Mouse (Mus musculus) CD8-positive naive resting alpha-beta T cell, adult 57 days (primary cell): ENCODE measurements around the gene Trpt1. TPM values are rescaled to one million over a fixed set of nuclear protein-coding genes. Genes with fewer than 3 reads are reported as not detected.

Experiments used
- total RNA-seq: library from RNA; stranded (reverse); gene quantifications from one replicate; pipeline ENCODE4 v1.2.4, GENCODE M21; 2023

The Trpt1 gene
- 4.3 TPM for total RNA-seq

DNA sequence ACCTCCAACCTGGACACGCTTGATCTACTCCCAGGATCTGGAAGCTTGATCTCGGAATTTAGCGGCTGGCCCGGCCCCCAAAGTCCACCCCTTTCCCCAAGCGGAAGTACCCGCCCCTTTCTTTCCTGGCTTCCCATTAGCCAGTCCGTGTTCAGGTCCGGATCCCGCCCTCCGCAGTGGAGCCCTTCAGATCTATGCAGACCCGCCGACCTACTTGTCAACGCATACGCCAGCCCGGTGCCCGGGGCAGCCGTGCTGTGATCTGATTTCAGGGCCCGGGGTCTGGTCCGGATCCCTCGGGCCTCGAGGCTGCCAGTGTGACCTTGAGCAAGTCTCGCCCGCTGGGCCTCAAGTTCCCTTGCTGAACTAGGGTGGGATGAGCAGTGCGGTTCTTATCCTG, at the start of gene Trpt1, which contains the start of gene Nudt22:
Trpt1 (plus strand) TSS at position 126 of the 400 bp plus-strand sequence.
Nudt22 (minus strand) TSS at position 112 of the 400 bp plus-strand sequence.

DNA sequence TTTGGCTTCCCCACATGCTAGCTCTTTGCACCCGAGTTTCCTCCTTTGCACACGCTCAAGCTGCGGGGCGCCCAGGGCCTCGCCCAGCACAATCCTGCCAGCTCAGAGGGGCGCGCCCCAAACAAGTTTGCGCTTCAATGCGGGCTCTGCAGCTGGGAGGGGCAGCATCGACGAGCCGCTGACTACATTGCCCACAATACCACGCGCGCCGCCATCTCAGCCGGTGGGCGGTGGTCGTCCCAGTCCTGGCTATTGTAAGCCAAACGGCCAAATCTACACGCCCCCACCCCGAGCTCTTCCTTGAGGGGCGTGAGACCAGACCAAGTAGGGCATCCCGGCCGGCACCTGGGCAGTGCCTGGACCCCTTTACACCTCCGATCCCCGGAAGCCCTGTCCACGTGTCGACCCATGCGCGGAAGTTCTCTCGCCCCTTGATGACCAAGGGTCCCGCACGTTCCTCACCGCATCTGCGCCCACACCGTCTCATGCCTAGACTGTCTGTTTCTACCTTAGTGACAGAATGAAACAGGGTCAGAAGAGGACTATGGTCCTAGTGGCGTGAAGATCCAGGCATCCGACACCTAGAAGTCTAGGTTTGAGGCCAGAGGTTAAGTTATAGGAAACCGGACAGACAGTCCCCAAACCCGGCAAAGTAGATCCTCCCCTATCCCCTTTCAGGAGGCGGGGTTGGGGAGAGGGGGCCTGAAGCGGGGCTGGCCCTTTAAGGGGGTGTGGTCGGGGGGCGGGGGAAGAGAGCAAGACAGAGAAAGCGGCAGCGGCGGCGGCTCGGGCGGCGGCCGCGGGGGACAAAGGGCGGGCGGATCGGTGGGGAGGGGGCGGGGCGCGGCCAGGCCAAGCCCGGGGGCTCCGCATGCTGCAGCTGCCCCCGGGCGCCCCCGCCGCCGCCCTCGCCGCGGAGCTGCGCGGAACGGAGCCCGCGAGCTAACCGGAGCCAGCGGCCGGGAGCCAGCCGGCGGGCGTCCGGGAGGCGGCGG, 21.4 kb upstream of the Trpt1 start, which contains the start of gene Ppp1r14b:
Ppp1r14b (plus strand) TSS at position 758 of the 995 bp plus-strand sequence.

DNA sequence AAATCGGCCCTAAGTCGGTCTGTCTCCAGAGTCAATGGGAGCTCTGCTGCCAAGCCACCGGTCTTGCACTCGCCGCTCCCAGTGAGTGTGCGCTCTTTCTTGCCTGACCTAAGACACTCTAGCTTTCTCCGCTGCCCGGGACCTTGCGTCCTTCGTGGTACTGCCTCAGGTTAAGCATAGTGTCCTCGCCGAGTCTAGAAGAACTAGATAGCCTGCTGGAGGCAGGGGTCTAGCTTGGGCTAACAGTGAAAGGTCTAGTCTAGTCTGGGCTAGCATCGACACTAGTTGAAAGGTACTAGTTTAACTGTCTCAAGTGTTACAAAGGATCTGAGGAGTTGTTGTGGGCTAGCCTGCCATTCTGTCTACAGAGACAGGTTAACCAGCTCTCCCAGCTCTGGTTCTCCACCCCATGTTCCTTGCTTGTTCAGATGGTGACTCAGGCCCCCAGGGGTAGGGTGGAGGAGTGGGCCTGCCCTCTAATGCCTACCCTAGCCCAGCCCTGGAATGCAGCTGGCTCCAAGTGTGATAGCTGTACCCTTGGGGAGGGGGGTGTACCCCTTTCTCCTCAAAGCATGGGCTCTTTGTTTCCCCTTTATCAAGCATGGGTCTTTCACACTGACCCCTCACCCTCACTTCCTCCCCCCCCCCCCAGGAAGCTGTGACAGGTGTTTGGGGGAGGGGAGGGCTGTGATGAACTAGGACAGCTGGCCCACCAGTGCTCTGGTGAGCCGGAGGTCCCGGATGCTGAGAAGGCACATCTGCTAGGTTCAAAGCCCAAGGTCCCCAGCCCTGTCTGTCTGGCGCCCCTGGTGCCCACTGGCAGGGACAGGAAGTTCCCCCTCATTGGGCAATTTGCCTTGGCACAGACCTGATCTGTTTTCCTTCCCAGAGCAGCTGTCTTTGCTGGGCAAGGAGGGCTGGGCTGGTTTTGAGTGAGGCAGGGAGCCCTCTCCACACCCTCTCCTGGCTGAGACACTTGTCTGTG, 20.1 kb upstream of the Trpt1 start, which contains the start of gene Plcb3:
Plcb3 (minus strand) TSS at position 934 of the 985 bp plus-strand sequence.

DNA sequence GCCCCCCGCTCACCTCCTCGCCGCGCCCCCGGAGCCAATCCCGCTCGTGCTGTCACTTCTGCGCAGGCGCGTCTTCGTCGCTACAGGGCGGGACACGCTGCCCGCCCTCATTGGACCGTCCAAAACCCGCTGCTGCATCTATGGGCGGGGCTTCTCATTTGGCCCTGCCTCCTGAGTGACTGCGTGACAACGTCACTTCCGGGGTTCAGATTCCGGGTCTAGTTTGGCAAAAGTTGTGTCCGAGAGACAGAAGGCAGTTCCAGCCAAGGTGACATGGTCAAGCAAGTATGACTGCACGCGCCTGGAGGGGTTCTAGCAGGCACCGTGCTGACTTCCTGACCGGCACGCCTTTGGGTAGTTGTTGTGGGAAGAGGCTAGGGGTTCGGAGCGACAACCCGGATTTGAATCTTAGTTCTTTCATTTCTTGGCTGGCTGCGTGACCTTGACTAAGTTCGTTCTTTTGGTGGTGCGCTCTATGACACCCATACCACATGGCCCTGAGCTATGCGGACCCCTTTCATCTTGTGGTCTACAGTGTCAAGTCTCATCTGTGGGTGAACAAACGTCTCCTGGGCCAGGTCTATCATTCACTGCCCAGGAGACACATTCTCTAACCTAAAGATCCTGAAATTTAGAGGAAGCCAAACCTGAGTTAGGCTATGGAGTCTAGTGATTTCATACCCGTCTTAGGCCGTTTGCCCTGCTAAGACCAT, 15.4 kb upstream of the Trpt1 start, which contains the start of gene Fkbp2:
Fkbp2 (minus strand) TSS at position 121 of the 713 bp plus-strand sequence.

DNA sequence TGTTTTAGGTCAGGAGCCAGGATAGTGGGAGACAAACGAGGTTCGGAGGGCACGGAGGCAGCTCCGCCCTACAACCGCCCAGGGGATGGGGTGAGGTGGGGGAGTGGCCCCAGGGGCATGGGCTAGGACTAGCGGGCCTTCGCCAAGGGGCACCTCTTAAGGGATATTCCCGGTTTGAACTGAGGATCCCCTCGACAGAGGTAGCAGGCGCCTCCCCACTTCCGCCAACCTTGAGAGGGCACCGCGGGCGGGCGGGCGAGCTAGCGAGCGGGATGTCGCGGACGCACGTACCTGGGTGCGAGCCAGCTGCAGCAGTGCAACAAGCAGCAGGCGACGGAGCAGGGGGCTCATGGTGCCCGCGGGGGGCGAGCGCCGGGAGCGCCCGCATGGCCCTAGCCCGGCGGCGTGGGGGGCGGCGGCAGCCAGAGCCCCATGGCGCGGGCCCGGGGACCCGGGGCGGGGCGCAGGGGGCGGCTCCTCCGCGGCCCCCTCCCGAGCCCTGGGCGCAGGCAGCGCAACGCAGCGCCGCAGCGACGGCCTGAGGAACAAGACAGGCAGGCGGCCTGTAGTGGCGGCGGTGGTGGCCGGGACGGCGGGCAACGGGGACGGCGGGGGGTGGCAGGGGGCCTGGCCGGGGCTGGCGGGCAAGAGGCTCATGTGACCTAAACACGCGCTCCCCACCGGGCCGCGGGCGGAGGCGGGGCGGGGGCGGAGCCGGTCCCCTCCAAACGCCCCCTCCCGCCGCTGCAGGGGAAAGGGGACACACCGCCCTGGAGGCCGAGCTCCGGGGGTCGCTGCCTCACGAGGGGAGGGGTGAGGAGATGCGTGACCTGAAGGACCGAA, 8.6 kb upstream of the Trpt1 start, which contains the start of gene Vegfb:
Vegfb (minus strand) TSS at position 591 of the 843 bp plus-strand sequence.

DNA sequence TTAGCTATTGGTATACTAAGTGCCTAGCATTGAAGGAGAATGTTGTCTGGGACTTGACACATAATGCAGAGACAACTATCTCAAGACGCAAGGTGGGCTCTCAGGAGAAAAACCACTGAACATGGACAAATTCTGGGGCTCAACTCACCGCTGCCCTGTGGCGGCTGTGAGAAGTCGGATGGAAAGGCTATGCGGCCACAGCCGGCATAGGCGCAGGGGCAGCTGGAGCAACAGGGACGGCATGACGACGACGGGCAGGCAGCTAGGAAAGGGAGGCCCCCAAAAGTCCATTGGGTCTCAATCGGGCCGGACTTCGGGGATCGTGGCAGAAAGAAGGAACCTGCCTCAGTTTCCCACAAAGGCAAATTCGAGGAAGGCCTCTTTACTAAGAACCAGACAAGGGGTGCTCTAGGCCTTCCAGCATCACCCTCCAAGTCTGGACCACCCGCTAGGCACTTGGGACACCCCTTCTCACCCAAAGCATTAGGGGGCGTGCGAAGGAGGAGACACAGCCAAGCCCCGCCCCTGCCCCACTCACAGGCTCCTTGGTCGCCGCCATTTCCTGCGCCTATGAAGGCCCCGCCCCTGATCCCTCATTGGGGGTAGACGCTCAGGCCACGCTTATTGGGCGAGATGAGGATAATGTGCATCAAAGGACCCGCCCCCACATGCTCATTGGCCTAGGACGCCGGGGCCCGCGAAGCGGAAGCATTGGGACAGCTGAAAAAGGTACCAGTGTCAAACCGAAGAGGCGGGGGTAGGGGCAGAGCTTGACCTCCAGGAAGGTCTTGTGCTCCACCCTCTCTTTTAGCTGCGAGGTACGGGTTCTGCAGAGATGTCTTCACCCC, 3.7 kb upstream of the Trpt1 start, which contains the start of gene Dnajc4:
Dnajc4 (minus strand) TSS at position 562 of the 848 bp plus-strand sequence.

DNA sequence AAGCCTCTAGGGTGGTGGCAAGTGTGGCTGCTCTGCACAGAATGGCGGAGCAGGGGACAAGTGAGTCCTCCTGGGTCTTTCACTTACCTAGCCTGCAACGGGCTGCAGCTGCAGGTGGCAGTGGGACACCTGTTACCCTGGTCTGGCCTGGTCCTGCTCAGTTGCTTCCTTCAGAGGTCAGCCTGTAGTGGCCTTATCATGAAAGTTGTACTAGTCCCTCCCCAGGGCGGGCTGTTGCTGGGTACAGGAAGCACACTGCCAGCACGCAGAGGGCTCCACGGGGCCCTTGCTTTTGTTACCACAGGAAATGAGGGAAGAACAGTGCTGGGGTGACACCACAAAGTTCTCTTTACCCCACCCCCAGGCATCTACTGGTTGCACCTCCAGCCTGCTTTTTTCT, 23.3 kb downstream of the Trpt1 start, which contains the start of gene Fermt3:
Fermt3 (minus strand) TSS at position 279 of the 400 bp plus-strand sequence.

DNA sequence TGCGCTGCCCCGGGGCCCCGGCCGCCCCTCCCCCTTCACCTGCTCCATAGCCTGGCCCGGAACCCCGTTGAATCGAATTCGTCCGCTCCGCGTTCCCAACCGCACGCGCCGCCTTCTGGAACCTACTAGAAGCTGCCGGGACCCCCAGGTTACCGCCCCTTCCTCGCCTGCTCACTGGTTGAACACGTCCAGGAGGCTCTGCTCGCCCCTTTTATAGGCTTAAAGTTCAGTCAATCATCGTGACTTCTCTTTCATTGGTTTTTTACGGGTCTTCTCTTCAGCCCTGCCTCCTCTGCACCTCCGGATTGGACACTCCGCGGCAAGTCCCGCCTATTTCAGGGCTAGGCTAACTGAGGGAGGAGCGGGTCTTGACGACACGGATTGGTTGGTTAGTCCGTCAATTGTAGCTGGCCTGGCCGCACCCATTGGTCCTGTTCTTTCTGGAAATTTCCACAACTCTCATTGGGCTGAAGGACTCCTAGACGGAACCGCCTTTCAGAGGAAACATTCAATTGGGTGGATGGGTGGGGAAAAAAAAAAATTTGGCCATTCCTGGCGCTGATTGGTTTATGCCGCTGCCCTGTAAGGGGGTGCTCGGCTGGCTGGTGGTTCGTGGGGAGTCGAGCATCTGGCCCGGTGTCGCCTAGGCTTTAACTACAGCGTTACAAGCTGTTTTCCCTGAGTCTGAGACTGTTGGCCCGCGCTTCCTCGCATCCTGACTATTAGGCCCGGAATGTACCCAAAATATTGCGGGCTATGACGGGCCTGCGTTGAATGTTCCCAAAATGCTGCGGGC, 44.1 kb downstream of the Trpt1 start, which contains the start of gene Stip1:
Stip1 (minus strand) TSS at position 127 of the 796 bp plus-strand sequence.

Other genes starting within 250 kb of the Trpt1 start
- 23.8 TPM for gene Rps6ka4, start 155.5 kb upstream of the Trpt1 start, total RNA-seq
- gene Ccdc88b, start 137.9 kb upstream of the Trpt1 start, total RNA-seq, result 89.2 TPM
- 127 TPM for gene Trmt112, start 86.4 kb upstream of the Trpt1 start, total RNA-seq
- 59.7 TPM for gene Prdx5, start 86.0 kb upstream of the Trpt1 start, total RNA-seq
- 26.2 TPM for gene Esrra, start 74.3 kb upstream of the Trpt1 start, total RNA-seq
- gene Catsperz, start 70.8 kb upstream of the Trpt1 start, total RNA-seq, result not detected
- gene Kcnk4, start 61.6 kb upstream of the Trpt1 start, total RNA-seq, result not detected
- gene Bad, start 54.3 kb upstream of the Trpt1 start, total RNA-seq, result 7.8 TPM
- 6.1 TPM for gene Gpr137, start 53.7 kb upstream of the Trpt1 start, total RNA-seq
- gene Ppp1r14b, start 21.2 kb upstream of the Trpt1 start, total RNA-seq, result 120 TPM
- 6.9 TPM for gene Plcb3, start 19.7 kb upstream of the Trpt1 start, total RNA-seq
- gene Fkbp2, start 15.6 kb upstream of the Trpt1 start, total RNA-seq, result 14.8 TPM
- gene Vegfb, start 8.5 kb upstream of the Trpt1 start, total RNA-seq, result 15.2 TPM
- 17.2 TPM for gene Dnajc4, start 3.6 kb upstream of the Trpt1 start, total RNA-seq
- gene Nudt22, start within 50 bp of the Trpt1 start, total RNA-seq, result 6.0 TPM
- 152 TPM for gene Fermt3, start 23.3 kb downstream of the Trpt1 start, total RNA-seq
- gene Stip1, start 43.8 kb downstream of the Trpt1 start, total RNA-seq, result 117 TPM
- 12.3 TPM for gene Macrod1, start 60.7 kb downstream of the Trpt1 start, total RNA-seq
- not detected for gene Flrt1, start 109.6 kb downstream of the Trpt1 start, total RNA-seq
- gene Otub1, start 210.2 kb downstream of the Trpt1 start, total RNA-seq, result 98.1 TPM
- 242 TPM for gene Cox8a, start 221.5 kb downstream of the Trpt1 start, total RNA-seq
- 37.2 TPM for gene Naa40, start 245.1 kb downstream of the Trpt1 start, total RNA-seq